Mouse (Mus musculus): ENCODE results near the gene Vmn1r235. TPM values are rescaled to one million over a fixed set of nuclear protein-coding genes. Genes with fewer than 3 reads are reported as not detected.
A peak's percentile ranks its signal among the peaks of the same experiment; 100 is the strongest.
"Not testable (repeated sequence)": the region's sequence is repeated elsewhere in the genome, so short reads cannot be mapped to it uniquely, and the experiment has no call there.

Vmn1r235 gene
- total RNA-seq (2021): not detected in 2 replicates
- long read RNA-seq, experiment 1: 0 reads
- long read RNA-seq, experiment 2: 0 reads

DNA sequence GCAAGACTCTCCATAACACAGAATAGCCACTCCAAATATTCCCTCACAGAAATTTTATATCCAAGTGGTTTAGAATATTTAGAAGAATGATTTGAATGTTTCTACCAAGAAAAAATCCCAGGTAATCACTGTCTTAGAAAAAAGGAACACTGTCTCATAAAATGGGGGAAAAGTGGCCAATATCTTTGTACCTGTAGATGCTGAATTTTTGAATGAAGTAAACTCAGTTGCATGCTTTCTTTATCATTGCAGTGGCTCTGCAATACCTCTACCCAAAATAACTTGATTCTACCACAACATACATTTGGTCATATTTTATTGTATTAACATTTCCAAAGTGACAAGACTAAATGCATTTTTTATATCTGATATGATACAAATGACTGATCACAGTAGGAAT, at the start of gene Vmn1r235:
Gene Vmn1r235, plus strand, starts transcription at position 301 of the 400 bp plus-strand sequence.
- no peak for DNase-seq

DNA sequence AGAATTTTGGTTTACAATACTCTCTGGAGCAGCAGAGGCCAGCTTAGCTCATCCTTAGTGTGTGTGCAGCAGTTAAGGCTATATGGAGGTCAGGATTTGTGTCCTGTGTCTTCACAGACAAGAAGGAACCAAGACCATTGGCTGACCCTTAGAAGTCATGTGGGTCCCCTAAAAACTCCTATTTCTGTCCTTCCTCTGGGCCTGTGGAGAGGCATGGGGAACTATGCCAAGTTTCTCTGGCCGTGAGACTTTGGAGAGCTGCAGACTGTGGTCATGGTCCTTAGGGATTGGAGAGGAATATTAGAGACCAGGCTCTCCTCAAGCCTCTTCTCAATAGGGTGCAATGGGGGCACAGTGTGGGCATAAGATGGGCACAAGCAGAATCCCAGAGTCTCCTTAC, 45.1 kb upstream of the Vmn1r235 start:
- not testable (repeated sequence) for DNase-seq

DNA sequence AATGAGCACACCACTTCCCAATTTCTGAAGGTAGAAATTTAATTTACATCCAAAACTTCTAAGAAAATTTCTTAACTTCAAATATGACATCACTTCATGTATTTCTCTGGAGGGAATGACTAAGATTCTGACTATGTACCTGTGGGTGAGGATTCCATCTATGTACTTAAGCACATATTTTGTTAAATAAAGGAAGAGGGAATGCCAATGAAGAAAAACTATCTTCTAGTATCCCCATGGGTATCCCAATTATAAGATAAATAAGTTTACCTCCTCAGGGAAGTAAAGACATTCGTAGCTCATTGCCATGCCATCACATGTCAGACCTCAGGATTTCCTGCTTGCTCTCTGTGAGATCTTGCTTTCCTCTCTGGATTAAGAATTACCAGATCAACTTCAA, 30.4 kb upstream of the Vmn1r235 start, which contains the start of gene Vmn1r234:
Gene Vmn1r234, plus strand, starts transcription at position 301 of the 400 bp plus-strand sequence.
- no peak for DNase-seq

DNA sequence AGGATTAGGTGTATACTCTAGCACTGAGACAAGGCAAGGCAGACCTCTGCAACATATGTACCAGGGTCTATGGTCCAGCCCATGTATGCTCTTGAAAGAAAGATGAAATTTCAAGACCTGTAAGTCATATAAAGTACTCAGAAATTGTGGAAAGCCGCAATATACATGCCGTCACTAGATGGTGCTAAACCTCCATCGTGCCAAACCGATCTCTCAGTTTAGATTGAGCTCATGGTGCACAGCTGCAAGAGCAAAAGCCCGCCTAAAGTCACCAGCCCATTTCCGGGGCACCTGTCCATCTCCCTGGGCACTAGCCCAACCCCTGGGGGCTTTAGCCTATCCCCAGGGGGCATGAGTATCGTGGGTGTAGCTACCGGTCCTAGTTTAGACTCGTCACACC, 24.6 kb upstream of the Vmn1r235 start:
- DNase-seq: peak; percentile 49

DNA sequence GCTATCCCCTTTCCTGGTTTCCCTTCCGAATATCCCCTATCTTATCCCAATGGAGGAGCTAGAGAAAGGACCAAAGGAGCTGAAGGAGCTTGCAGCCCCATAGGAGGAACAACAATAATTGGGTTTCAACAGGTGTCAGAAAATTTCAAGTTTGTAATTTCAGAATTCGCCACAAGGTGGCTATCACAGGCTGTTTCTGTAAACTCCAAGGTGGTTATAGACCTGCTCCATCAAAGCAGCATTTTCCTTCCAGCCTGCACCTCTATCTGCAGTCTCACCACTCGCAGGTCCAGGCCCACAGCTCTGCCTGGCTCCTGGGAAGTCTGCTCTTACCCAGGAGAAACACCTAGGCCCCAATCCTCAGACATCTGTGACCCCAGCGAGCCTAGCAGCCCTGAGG, 15.9 kb downstream of the Vmn1r235 start:
- DNase-seq: peak; percentile 22

DNA sequence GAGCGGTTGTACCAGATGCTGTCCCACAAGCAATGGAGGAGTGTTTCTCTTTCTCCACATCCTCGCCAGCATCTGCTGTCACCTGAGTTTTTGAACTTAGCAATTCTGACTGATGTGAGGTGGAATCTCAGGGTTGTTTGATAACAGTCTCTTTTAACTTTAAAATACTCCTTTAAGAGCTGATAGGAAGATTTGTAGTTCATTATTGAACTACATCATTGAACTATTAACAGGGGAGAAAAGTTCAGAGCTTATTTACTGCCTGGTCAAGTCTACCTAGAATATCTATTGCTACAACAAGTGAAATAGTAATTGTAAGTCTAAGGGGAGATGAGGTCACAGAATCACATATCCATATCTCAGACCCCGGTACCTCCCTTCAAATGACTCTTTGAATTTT, 26.4 kb downstream of the Vmn1r235 start, which contains the start of gene Vmn1r236:
Gene Vmn1r236, plus strand, starts transcription at position 301 of the 400 bp plus-strand sequence.
- DNase-seq: no peak

DNA sequence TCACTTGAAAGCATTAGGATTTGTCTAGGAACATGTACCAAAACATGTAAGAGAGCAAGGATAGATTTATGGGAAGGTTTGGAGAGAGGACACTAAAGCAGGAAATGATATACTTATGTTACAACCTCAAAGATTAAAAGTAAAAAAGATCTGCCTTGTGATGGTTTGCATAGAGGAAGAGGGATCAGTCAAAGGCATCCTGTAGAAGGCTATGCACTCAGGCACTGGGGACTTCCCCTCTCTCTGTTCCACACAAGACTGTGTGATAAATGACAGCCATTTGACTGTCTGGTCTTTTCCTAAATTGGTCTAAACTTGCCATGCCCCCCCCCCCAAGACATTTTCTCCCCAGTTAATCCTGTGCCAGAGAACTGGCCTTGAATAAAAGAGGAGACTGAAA, 28.2 kb downstream of the Vmn1r235 start:
- no peak for DNase-seq

DNA sequence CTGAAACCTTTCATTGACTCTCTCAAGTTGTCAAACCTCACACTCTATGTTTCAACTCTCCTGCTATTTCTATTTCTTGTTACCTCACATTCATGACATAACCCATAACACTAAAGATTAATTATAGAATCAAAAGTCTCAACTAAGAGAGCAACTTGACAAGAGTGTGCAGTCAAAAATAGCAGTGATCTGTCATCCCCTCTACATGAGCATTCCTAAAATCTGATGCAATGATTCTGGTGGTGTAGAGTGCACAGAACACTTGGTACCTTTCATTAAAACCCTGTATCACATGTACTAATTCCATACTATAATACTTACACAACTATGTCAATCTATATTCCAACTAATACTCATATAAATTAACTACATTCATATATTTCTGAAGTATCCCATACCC, 33.5 kb downstream of the Vmn1r235 start:
- DNase-seq: no peak

DNA sequence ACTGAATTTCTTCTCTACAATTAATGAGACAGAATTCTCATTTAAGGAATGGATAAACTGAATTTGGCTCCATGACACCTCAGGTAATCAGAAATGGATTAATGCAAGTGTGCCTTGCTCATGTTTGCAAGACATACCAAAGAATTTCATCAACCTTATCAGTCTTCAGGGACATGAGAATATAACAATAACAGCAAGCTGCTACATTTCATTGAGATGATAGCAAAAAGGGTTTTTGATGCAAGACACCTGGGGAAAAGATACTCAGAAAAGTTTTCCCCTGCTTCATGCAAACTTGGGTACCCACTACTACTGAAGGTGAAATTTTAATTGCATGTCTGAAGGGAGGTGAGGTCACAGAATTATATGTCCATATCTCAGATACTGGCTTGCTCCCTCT, 55.4 kb downstream of the Vmn1r235 start, which contains the start of gene Vmn1r237:
Gene Vmn1r237, plus strand, starts transcription at position 301 of the 400 bp plus-strand sequence.
- DNase-seq: no peak

Small RNA genes within 50 kb of the gene (microRNA-seq; reads per million reads assigned to microRNA genes)
- gene Gm26384: 0 reads per million in 2 experiments

Other genes starting within 250 kb of the Vmn1r235 start
- gene Zfp160, start 247.5 kb upstream of the Vmn1r235 start, total RNA-seq (2021): 18.5 and 23.8 TPM in 2 replicates
- not detected in 2 replicates for gene Vmn1r234, start 30.3 kb upstream of the Vmn1r235 start, total RNA-seq (2021)
- gene Vmn1r236, start 26.5 kb downstream of the Vmn1r235 start, total RNA-seq (2021): not detected in 2 replicates
- not detected in 2 replicates for gene Vmn1r237, start 55.5 kb downstream of the Vmn1r235 start, total RNA-seq (2021)
- gene Zfp677, start 127.3 kb downstream of the Vmn1r235 start, total RNA-seq (2021): 3.1 and 4.1 TPM in 2 replicates
- 3.3 TPM in 2 replicates for gene Zfp54, start 166.8 kb downstream of the Vmn1r235 start, total RNA-seq (2021)
- gene Zfp51, start 194.0 kb downstream of the Vmn1r235 start, total RNA-seq (2021): 7.1 and 8.5 TPM in 2 replicates
- gene Zfp53, start 232.6 kb downstream of the Vmn1r235 start, total RNA-seq (2021): 4.8 and 5.6 TPM in 2 replicates